Mouse (Mus musculus) layer of hippocampus, postnatal 14 days (tissue): ENCODE measurements around the gene Vmn2r98. TPM values are rescaled to one million over a fixed set of nuclear protein-coding genes. Genes with fewer than 3 reads are reported as not detected.
"Not testable (repeated sequence)": the region's sequence is repeated elsewhere in the genome, so short reads cannot be mapped to it uniquely, and the experiment has no call there.

ENCODE experiments used
- DNase-seq, 2 experiments: peaks; one replicate each; pipeline ENCODE4 v3.0.0; 2021 to 2022; ENCODE audit warnings: low spot score in 2 of 2, mixed read lengths in 1 of 2
- long read RNA-seq, 2 experiments: library from polyadenylated mRNA; stranded (forward); transcript quantifications; one replicate each; pipeline ENCODE4 v2.0.0; 2021
- total RNA-seq, 2 experiments: library from RNA; stranded (reverse); gene quantifications; 2 replicates each; pipeline ENCODE4 v1.2.3; 2021

Gene Vmn2r98
- total RNA-seq = not detected
- long read RNA-seq, experiment 1 = 0 reads
- long read RNA-seq, experiment 2 = 0 reads

- DNase-seq = not testable (repeated sequence)
Observed at GRCm38 (mm10) chr17:19053160-19053559, at the start of gene Vmn2r98. TSS of gene Vmn2r98 (plus strand) at chr17:19053460.

- DNase-seq = not testable (repeated sequence)
Observed at GRCm38 (mm10) chr17:19031441-19031840, 21.8 kb upstream of the Vmn2r98 start.

- DNase-seq = no peak
Observed at GRCm38 (mm10) chr17:19031962-19032361, 21.3 kb upstream of the Vmn2r98 start.

DNA sequence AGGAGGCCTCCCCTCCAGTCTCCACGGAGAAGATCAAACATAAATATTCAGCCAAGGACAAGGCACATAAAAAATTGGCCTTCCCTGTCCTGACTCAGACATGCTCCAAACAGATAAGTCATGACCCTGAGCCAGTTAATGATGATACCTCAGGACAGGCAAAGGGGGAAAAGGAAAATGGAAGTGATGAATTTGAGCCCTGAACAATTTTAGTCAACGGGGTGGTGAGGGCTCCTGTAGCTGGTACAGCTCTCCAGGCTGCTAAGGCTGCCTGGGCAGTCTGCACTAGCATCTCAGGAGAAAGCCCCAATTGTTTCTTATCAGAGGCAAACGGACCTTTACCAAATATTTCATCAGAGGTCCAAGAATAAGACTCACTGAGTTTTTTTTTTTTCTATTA, 20.5 kb upstream of the Vmn2r98 start:
- no peak for DNase-seq

Other genes starting within 250 kb of the Vmn2r98 start
- not detected for gene Vmn2r97, start 139.2 kb upstream of the Vmn2r98 start, total RNA-seq